Mouse (Mus musculus): Measurements from ENCODE around the gene Vac14. TPM values are rescaled to one million over a fixed set of nuclear protein-coding genes. Genes with fewer than 3 reads are reported as not detected.

Vac14 gene
- polyA plus RNA-seq, 2 experiments: 19.1 to 24.8 TPM

GRCm38 (mm10) chr8:110694826-110695225, 76.4 kb downstream of the Vac14 start:
- Histone ChIP-seq H3K36me3 (ENCODE audit: control insufficient read depth, insufficient read depth, low read length) (peaks cover 6% of the 10 kb centered on the region; the same call in 1 of the 2 replicates), H3K4me1 (ENCODE audit: control insufficient read depth, insufficient read depth, low read length) (peaks cover 5% of the 10 kb centered on the region), H3K9me3 (ENCODE audit: control insufficient read depth, low read length) (no peaks in the 10 kb centered on the region), H3K4me3 (replicated peaks; ENCODE audit: low read length) (no peak overlapping the region), H3K4me2 (replicated peaks; ENCODE audit: low read depth, low read length, severe bottlenecking) (no peak overlapping the region), H3K27me3 (ENCODE audit: control insufficient read depth, insufficient read depth, low read length) (no peaks in the 10 kb centered on the region), H3K27ac (replicated peaks; ENCODE audit: low read depth, low read length) (0 out of 2 replicates have a peak overlapping the region, but pooled peaks have one; percentile 61), H3K9ac (ENCODE audit: low read depth, low read length, severe bottlenecking) (no peak overlapping the region)
- no peak for DNase-seq (ENCODE audit: low spot score)
- WGBS: 73% methylated on average over 4 of the region's 4 CpGs
- TF ChIP-seq POLR2A (IDR thresholded peaks at IDR 0.05; ENCODE audit: borderline replicate concordance, extremely low read depth, insufficient read depth, insufficient read length): no peak
- no peak for ATAC-seq (ENCODE audit: low FRiP score, low read depth)

DNA sequence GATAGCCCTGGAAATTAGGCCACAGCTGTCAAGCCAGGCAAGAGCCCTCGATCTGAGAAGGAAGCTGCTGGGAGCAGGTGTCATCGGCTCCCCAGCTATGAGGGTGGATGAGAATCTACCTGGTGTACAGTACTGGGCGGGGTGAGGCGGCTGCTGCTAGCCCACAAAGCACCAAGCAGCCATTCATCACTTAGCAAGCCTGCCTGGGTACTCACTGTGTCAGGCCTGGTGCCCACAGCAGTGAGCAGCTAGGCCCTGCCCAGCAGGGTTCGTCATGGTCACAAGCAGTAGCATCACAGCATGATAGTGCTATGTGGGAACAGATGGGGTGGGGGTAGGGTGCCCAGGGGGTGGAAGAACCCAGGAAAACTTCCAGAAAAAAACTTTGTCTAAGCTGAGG, 77.0 kb downstream of the Vac14 start:
- ATAC-seq (ENCODE audit: low FRiP score, low read depth): no peak
- H3K4me3 ChIP-seq (replicated peaks; ENCODE audit: low read length): no peak overlapping the region
- no peak overlapping the region for H3K9ac ChIP-seq (ENCODE audit: low read depth, low read length, severe bottlenecking)
- H3K27me3 ChIP-seq (ENCODE audit: control insufficient read depth, insufficient read depth, low read length): no peaks in the 10 kb centered on the region
- 83% methylated on average over 5 of the region's 5 CpGs for WGBS
- H3K36me3 ChIP-seq (ENCODE audit: control insufficient read depth, insufficient read depth, low read length): peaks cover 6% of the 10 kb centered on the region; the same call in 1 of the 2 replicates
- DNase-seq (ENCODE audit: low spot score): no peak
- no peaks in the 10 kb centered on the region for H3K9me3 ChIP-seq (ENCODE audit: control insufficient read depth, low read length)
- H3K4me2 ChIP-seq (replicated peaks; ENCODE audit: low read depth, low read length, severe bottlenecking): no peak overlapping the region
- no peak overlapping the region for H3K27ac ChIP-seq (replicated peaks; ENCODE audit: low read depth, low read length)
- peaks cover 5% of the 10 kb centered on the region for H3K4me1 ChIP-seq (ENCODE audit: control insufficient read depth, insufficient read depth, low read length)
- TF ChIP-seq POLR2A (IDR thresholded peaks at IDR 0.05; ENCODE audit: borderline replicate concordance, extremely low read depth, insufficient read depth, insufficient read length): no peak

DNA sequence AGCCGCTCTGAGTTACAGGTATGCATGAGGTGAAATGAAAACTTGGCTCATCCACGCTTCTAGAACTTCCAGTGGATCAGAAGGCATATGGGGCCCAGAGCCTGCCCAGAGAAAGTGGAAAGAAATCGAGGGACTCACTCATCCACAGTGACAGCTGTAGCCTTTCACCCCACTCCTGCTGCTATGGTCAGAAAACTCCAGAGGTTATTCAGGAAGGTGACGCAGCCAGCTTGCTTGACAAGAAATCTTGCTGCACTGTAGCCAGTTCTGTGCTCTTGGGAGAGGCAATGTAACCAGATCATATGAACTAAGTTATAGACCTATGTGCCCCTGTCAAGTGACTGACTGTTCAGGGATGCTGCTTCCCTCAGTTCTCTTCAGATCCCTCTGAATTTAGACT, 77.7 kb downstream of the Vac14 start:
- Histone ChIP-seq H3K4me2 (replicated peaks; ENCODE audit: low read depth, low read length, severe bottlenecking) (no peak overlapping the region), H3K4me3 (replicated peaks; ENCODE audit: low read length) (no peak overlapping the region), H3K9me3 (ENCODE audit: control insufficient read depth, low read length) (no peaks in the 10 kb centered on the region), H3K36me3 (ENCODE audit: control insufficient read depth, insufficient read depth, low read length) (peaks cover 6% of the 10 kb centered on the region; the same call in 1 of the 2 replicates), H3K4me1 (ENCODE audit: control insufficient read depth, insufficient read depth, low read length) (peaks cover 5% of the 10 kb centered on the region), H3K27ac (replicated peaks; ENCODE audit: low read depth, low read length) (no peak overlapping the region), H3K27me3 (ENCODE audit: control insufficient read depth, insufficient read depth, low read length) (no peaks in the 10 kb centered on the region), H3K9ac (ENCODE audit: low read depth, low read length, severe bottlenecking) (no peak overlapping the region)
- ATAC-seq (ENCODE audit: low FRiP score, low read depth): no peak
- TF ChIP-seq POLR2A (IDR thresholded peaks at IDR 0.05; ENCODE audit: borderline replicate concordance, extremely low read depth, insufficient read depth, insufficient read length): no peak
- no peak for DNase-seq (ENCODE audit: low spot score)
- 79% methylated on average over 4 of the region's 4 CpGs for WGBS

- peaks cover 12% of the 10 kb centered on the region for H3K4me1 ChIP-seq (ENCODE audit: control insufficient read depth, insufficient read depth, low read length)
- no peak overlapping the region for H3K4me3 ChIP-seq (replicated peaks; ENCODE audit: low read length)
- H3K4me2 ChIP-seq (replicated peaks; ENCODE audit: low read depth, low read length, severe bottlenecking): no peak overlapping the region
- H3K27me3 ChIP-seq (ENCODE audit: control insufficient read depth, insufficient read depth, low read length): no peaks in the 10 kb centered on the region
- TF ChIP-seq POLR2A (IDR thresholded peaks at IDR 0.05; ENCODE audit: borderline replicate concordance, extremely low read depth, insufficient read depth, insufficient read length): no peak
- no peaks in the 10 kb centered on the region for H3K9me3 ChIP-seq (ENCODE audit: control insufficient read depth, low read length)
- no peak overlapping the region for H3K27ac ChIP-seq (replicated peaks; ENCODE audit: low read depth, low read length)
- WGBS: 84% methylated on average over 5 of the region's 5 CpGs
- DNase-seq (ENCODE audit: low spot score) (no peak), ATAC-seq (ENCODE audit: low FRiP score, low read depth) (no peak)
- no peak overlapping the region for H3K9ac ChIP-seq (ENCODE audit: low read depth, low read length, severe bottlenecking)
- H3K36me3 ChIP-seq (ENCODE audit: control insufficient read depth, insufficient read depth, low read length): peaks cover 6% of the 10 kb centered on the region; the same call in 1 of the 2 replicates
Observed at GRCm38 (mm10) chr8:110697571-110697970, 79.2 kb downstream of the Vac14 start.

GRCm38 (mm10) chr8:110698098-110698497, 79.7 kb downstream of the Vac14 start:
- no peaks in the 10 kb centered on the region for H3K9me3 ChIP-seq (ENCODE audit: control insufficient read depth, low read length)
- H3K27ac ChIP-seq (replicated peaks; ENCODE audit: low read depth, low read length): no peak overlapping the region
- peaks cover 17% of the 10 kb centered on the region for H3K4me1 ChIP-seq (ENCODE audit: control insufficient read depth, insufficient read depth, low read length)
- no peak for TF ChIP-seq POLR2A (IDR thresholded peaks at IDR 0.05; ENCODE audit: borderline replicate concordance, extremely low read depth, insufficient read depth, insufficient read length)
- DNase-seq (ENCODE audit: low spot score): no peak
- ATAC-seq (ENCODE audit: low FRiP score, low read depth): no peak
- no peak overlapping the region for H3K4me3 ChIP-seq (replicated peaks; ENCODE audit: low read length)
- peaks cover 6% of the 10 kb centered on the region; the same call in 1 of the 2 replicates for H3K36me3 ChIP-seq (ENCODE audit: control insufficient read depth, insufficient read depth, low read length)
- no peak overlapping the region for H3K4me2 ChIP-seq (replicated peaks; ENCODE audit: low read depth, low read length, severe bottlenecking)
- no peaks in the 10 kb centered on the region for H3K27me3 ChIP-seq (ENCODE audit: control insufficient read depth, insufficient read depth, low read length)
- WGBS: 84% methylated on average over 1 of the region's 1 CpGs
- H3K9ac ChIP-seq (ENCODE audit: low read depth, low read length, severe bottlenecking): no peak overlapping the region

DNA sequence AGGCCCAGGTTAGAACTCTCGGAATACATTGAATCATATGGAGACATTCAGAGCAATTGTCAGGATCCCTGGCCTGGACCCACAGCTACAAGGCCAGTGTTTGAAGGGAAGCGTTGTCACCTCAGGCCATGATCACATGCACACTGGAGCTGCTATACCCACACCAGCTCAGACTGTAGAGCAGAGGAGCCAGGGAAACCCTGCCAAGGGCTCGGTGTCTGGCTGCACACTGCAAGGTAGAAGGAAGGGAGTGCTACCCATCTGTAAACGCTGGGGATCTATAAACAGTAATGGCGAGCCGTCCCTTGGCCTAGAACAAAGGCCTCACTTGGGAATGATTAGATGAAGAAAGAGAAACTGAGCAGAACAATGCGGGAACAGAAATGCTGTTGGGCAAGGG, 81.1 kb downstream of the Vac14 start:
- no peaks in the 10 kb centered on the region for H3K9me3 ChIP-seq (ENCODE audit: control insufficient read depth, low read length)
- no peaks in the 10 kb centered on the region for H3K27me3 ChIP-seq (ENCODE audit: control insufficient read depth, insufficient read depth, low read length)
- ATAC-seq (ENCODE audit: low FRiP score, low read depth): no peak
- no peak overlapping the region for H3K4me3 ChIP-seq (replicated peaks; ENCODE audit: low read length)
- no peak overlapping the region for H3K4me2 ChIP-seq (replicated peaks; ENCODE audit: low read depth, low read length, severe bottlenecking)
- H3K9ac ChIP-seq (ENCODE audit: low read depth, low read length, severe bottlenecking): no peak overlapping the region
- peaks cover 30% of the 10 kb centered on the region for H3K4me1 ChIP-seq (ENCODE audit: control insufficient read depth, insufficient read depth, low read length)
- no peak for DNase-seq (ENCODE audit: low spot score)
- 70% methylated on average over 7 of the region's 7 CpGs for WGBS
- H3K27ac ChIP-seq (replicated peaks; ENCODE audit: low read depth, low read length): no peak overlapping the region
- no peak for TF ChIP-seq POLR2A (IDR thresholded peaks at IDR 0.05; ENCODE audit: borderline replicate concordance, extremely low read depth, insufficient read depth, insufficient read length)
- 0 out of 2 replicates have a peak, but pooled peaks cover 2% of the 10 kb centered on the region for H3K36me3 ChIP-seq (ENCODE audit: control insufficient read depth, insufficient read depth, low read length)
